Mouse (Mus musculus) layer of hippocampus, adult 18-20 months (tissue): ENCODE measurements around the gene Kcnh7. TPM values are rescaled to one million over a fixed set of nuclear protein-coding genes. Genes with fewer than 3 reads are reported as not detected.

Experiments
- DNase-seq, 2 experiments: peaks; one replicate each; pipeline ENCODE4 v3.0.0; 2022; ENCODE audit warnings: low spot score in 2 of 2
- total RNA-seq, 2 experiments: library from RNA; stranded (reverse); gene quantifications; 2 replicates each; pipeline ENCODE4 v1.2.3; 2021

The Kcnh7 gene
- total RNA-seq, 2 experiments from 2014 or later: 31.3 to 35.0 TPM

DNA sequence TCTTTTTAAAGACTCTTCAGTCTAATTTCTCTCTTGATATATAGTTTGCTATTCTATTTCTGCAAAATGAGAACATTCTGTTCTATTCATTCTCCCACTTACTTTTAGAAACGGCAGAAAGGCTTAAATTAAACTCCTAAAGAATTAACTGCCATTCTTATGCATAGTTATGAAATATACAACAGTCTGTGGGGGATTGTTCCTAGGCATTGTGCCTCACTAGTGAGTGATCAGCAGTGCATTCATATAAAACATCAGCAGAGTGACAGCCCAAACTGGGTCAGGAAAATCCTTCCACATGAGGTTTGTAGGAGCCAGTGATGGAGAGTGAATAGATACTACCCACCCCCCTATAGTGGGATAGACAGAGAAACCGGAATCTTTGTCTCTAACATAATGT lies 200.2 kb downstream of the Kcnh7 start:
- DNase-seq: no peak

DNA sequence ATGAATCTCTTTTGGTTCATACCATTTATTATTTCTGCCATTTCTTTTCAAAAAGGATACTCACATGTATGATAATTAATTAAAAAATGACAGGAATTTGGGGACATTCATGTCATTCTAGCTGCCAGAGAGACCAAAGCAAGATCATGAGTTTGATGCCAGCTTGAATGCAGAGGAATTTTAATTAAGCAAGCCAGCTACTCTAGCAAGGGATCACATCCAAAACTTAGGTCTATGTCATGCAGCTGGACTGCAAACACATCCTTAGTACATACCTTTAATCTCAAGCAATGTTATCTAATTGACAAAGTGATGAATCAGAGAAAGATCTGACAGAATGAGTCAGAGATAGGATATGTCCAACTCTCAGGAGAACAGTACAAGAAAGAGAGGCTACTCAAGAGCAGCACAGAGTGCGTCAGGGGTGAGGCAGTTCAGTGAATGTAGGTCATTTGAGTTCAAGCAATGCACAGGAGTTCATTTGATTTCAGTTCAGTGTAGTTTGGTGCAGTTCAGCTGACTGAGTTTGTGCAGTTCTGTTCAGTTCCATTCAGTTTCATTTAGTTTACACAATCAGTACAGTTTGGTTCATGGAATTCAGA lies 248.7 kb downstream of the Kcnh7 start:
- no peak for DNase-seq

DNA sequence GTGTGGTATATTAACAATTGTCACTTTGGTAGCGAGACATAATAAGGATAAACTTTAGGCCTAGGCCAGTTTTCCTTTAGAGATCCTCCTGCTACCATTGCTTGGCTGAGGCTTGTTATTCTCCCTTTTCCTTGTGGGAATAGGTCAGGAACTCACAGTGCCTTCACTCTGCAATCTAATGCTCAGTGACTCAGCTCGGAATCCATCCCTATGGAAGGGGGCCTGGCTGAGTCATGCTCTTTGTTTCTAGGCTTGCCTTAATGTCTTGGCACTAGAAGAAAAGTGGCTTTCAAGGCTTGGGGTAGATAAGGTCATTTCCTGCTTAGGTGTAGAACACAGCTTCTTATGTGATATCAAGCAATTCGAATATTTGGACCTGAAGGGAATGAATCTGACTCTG lies 255.6 kb downstream of the Kcnh7 start:
- no peak for DNase-seq

DNA sequence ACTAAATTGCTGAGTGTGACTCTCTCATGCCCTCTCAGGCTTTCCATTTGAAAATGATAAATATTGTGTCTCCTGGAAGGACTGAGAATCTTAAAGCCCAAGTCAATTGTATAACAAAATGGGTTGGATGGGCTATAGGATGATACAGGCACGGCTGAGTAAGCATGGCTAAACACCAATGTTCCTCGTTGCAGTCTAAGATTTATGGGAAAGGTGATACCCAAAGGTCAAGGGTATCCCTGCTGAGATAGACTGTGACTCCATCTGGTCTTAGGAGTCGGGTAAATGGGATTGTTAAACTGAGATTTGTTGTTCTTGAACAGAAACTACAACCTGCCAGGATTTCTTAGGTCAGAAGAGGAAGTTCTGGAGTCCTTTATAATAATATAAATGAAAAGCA lies 256.0 kb downstream of the Kcnh7 start:
- DNase-seq: no peak

DNA sequence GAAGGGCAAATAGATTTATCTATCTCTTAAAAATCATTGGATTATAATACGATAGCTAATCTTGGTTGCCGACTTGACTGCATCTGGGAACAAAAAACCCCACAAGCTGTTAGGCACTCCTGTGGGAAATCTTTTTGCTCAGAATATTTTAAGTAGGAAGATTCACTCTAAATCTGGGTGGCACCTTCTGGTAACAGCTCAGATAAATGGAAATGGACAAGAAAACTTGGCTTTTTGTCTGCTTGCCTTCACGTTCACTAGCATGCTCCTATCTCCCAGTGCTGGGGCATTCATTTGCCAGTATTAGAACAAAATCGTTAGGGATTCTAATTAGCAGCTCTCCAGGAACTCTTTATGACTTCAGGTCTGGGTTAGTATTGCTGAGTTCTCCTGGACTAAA lies 260.3 kb downstream of the Kcnh7 start:
- peak; percentile 2 to 49 for DNase-seq

DNA sequence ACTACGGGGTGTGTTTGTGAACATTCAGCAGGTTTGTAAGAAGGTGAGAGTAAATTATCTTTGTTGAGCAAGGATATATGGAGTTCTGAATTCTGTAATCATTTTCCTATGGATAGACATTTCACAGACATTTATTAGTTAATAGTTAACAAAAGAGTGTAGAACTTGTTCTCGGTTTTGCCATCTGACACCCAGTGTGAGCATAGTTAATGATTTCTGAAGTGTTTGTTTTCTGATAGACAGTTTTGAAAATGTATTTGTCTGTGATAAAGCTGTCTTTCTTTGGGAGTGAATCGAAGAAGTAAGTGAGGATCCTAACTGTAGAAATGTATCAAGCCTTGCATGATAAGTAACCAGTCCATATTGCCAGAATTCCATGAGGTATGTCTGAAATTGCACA lies 276.4 kb downstream of the Kcnh7 start:
- no peak for DNase-seq

DNA sequence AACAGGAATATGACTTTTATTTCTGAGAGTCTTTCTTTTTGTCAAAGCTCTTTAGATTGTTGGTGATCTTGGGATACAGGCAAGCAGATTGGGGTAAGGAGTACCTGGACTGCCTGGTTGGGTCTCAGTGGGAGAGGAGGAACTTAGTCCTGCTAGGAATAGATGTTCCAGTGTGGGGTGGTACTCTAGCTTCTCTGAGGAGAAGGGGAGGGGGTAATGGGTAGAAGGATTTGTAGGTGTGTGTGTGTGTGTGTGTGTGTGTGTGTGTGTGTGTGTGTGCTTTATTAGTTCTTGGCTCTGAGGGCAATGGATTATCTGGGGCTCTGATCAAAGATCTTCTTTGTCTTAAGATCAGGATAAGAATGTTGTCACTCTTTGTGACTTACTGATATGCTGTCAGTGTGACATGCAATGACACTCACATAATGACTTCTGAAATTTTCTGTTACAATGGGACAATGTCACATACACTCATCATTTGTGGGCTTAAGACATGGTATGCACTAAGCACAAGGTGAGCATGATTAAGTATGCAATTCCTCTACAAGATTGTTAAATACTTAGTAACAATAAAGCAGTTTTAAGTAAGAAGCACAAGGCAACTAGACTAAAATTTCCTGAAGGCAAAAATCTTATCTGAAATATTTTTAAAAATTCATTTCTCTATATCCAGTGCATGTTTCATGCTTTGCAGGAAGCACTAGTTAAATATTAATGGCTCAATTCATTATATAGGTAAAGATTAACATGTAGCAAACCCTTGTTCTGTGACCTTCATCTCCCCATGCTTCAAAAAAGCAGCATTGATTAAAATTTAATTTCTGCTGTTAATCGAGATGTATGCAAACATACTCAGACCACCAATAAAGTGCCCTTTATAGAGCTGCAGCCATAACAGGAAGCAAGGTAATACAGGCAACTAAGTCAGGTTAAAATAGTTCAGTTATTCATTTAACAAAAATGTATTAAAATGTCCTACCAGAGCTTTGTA lies 281.4 kb downstream of the Kcnh7 start:
- no peak for DNase-seq

DNA sequence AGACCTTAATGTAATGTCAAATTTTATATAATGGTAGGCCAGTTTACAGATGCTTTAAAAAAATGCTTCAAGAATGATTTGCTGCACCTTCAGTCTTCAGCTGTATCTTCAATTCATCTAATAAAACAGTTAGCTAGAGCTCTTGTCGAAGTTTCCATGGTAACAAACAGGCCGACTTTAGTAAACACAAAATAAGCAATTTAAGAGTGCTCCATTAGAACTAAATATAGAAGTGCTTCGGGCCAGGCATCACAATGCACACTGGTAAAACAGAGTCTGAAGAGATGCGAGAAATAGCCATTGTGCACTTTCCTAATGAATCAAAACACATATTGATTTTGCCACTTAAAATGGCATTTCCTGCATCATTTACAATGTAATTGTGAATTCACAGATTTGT lies 305.3 kb downstream of the Kcnh7 start:
- DNase-seq: no peak

DNA sequence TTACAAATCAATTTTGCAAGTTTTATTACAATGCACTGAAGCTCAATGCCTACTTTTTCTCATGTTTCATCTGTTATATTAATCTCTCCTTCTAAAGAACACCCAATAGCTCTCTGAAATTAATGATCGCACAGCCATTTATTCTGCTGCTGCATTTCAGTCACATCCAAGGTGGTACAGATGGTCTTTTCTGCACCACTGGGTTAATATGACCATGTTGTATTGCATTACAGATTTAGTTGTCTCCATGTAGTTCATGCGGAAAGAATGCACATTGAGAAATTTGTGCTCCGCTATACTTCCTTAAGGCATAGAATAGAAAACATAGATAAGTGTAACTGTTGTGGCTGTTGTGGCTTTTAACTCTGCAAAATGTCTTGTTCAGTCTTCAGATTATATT lies 328.7 kb downstream of the Kcnh7 start:
- no peak for DNase-seq

DNA sequence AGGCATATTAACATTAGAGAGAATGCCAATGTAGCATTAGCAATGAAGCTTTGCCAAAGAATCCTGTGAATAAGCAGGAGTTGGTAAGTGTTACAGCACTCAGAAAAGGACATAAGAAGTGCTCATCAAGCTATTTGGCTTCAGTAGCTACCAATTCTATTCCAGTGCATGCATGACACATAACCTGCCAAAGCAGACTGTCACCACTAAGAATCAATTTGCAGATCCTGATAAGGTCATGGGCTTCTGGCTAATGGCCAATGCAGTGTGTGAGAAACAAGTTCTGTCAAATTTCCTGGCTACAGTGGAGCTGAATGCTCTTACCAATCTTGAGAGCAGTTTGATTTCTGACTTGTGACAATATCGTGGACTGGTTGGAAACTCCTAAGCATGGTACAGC lies 341.5 kb downstream of the Kcnh7 start:
- DNase-seq: no peak

DNA sequence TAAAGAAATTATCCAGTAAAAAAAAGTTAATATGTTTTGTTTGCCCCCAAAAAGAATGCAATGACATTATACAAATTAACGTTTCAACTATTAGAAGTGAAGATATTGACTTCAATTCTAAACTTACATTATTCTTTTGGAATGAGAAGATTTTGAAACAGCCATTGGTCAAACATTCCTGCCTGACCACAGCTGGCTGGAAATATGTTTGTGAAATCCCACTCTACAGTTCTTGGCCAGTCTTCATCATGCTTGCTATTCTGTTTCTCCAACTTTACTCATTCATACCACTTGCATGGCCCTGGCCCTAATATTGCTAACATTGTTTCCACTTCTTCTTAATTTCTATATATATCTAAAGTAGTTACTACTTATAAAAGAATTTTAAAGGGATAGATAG lies 349.8 kb downstream of the Kcnh7 start:
- DNase-seq: no peak

DNA sequence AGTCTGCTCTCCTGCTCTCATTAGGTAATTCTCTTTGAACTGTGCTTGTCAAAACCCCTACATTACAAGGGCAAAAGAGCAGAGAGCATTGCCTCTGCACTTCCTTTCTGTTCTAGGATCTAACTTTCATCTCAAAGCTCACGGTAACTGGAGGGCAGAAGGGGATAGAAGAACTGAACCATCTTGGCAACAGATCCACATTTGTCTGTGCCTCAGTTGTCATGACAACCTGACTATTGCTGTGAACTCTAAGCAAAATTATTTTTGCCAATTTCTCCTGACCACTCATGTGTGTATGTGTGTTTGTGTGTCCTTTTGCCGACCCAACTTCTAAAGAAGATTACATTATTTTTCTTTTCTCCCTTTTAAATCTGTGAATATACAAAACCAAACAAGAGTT lies 364.9 kb downstream of the Kcnh7 start:
- DNase-seq: peak in 1 of 2 experiments; percentile 11

DNA sequence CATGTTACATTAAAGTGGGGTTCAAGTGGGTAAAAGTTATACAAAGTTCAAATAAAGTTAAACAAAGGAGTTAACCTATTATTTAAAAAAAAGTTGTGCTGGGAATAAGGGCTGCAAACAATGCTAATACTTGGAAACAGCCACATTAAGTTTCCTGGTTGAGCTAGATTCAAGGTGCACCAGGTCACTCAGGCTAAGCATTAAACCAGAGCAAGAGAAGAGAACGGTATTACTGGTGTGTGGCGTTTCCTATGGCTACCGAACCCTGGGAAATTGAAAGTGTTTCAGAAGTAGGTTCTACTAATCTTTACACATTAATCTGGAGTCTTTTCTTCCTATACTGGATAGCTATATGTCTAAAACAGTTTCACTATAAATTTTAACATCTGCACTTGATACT lies 368.1 kb downstream of the Kcnh7 start:
- DNase-seq: no peak

DNA sequence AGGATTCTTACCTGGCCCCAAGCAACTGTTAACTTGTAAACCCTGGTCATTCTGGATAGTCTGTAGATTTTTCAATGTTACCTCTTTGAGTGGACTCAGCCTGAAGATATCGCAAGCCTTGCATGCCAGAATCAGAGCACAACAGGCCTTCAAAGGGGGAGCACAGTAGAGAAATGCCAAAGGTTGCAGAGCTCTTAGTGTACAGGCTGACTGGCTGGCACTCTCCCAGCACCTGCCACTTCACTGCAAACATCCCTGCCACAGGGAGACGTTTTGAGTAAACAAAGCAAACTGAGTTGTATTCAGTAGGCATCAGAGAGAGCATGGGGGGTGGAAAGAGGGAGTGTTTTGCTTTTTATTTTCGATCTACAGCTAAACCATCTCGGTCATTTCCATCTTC lies 375.3 kb downstream of the Kcnh7 start:
- DNase-seq: peak in 1 of 2 experiments; percentile 14

DNA sequence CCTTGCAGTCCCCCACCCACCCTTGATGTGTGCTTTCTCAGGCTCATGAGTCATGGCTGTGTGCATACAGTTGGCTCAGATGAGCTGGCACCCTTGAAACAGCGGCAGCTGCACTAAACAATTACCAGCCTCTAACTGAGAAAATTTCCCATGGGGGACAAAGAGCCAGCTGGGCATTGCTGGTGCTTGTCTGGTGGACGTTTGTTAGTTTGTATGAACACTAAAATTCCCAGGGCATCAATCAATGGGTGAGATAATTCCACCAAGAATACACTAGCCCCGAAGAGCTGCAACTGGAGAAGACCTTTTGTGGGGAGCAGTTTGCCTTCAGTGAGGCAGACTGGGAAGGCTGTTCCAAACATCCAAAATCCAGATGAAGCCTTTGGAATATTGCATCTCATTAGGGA lies 376.6 kb downstream of the Kcnh7 start:
- peak; percentile 58 to 77 for DNase-seq

DNA sequence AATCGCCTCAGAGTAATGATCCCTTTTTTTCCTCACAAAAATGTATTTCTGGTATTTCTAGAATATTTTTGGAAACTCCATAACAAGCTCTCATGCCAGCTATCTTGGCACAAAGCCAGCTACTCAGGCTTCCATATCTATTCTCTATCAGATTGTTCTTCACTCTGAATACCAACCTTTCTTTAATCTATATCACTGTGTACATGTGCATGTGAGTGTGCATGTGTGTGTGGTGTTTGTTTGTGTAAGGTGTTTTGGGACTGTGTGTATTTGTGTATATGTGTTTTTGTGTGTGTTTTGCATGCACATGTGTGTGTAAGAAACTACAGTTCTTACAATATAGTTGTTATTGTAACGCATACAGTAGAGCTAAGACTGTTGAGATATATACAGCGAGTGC lies 377.2 kb downstream of the Kcnh7 start:
- DNase-seq: peak in 1 of 2 experiments; percentile 13

DNA sequence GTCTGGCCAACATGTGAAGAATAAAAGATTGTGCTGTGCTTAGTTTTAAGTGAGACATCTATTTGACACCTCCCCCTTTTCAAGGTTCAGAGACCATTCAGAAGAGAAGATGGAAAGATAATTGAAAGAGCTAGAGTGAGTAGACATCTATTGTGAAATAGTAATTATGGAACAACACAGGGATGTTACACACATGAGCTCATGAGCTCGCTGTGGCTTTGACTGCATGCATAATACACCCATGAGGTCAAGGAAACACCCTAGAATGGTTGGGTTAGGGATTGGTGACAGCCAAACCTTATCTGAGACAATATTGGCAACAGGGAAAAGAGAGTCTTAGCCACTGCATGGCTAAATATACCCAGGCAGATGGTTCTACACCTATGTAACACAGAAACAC lies 380.1 kb downstream of the Kcnh7 start:
- no peak for DNase-seq

DNA sequence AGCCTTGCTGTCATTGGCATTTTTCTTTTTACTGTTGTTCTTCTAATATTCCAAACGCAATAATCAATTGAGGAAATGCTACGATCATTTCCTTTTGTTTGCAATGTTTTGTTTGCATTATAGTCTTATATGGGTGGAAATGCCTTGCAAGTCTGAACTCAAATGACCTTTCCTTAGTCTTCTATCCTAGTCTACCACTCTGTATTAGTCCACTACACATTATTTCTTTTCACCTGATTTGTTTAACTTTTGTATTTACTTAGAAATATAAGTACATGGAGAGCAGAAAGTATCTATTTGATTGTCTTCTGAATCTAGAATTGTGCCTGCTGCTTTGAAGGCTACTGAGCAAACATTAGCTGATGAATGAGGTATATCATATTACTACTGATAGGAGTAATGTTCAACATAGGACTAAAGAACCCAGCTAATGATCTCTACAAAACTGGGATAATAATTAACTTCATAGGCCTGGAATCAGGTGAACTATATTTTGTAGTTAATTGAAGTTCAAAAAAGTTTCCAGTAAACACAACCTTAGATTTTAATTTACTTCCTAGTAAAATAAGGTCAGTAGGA lies 399.5 kb downstream of the Kcnh7 start:
- DNase-seq: no peak

DNA sequence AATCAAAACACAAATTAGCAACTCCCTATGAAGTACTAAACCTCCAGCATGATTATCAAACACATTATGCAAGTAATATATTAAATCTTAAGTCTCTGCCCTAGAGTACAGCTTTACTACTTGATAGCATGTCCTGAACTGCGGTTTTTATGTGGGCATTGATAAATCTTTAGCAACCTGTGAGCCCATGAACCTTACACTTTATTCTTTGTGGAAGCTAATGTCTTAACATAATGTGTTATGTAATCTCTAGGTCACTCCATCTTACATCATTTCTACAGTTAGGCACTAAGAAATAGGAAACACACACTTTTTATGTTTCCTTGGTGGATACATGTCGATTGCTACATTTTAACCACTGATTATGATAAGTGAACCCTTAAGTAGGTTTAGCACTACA lies 437.8 kb downstream of the Kcnh7 start:
- no peak for DNase-seq

DNA sequence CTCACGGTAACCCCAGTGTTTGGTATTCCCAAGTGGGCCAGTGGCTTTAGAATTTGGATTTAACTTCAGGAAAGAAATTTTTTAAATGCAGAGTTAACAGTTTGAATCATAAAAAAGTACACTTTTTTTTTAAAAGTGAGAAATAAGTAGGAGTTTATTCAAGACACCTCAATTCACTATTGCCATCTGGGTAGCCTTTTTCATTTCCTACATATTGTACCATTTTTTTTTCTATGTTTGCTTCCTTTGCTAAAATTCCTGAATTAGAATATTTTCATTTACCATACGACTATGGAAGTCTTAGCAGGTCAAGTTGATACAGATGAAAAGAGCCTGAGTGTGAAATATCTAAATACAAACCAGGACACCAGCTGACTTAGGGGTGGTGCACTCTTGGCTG lies 441.0 kb downstream of the Kcnh7 start:
- no peak for DNase-seq

DNA sequence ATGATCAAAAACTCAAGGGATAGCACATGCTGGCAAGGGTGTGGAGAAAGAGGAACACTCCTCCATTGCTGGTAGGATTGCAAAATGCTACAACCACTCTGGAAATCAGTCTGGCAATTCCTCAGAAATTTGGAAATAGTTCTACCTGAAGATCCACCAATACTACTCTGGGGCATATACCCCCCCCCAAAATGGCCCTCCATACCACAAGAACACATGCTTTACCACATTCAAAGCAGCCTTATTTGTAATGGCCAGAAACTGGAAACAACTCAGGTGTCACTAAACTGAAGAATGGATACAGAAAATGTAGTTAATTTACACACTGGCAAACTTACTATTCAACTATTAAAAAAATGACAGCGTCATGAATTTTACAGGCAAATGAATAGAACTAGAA lies 453.4 kb downstream of the Kcnh7 start:
- no peak for DNase-seq

DNA sequence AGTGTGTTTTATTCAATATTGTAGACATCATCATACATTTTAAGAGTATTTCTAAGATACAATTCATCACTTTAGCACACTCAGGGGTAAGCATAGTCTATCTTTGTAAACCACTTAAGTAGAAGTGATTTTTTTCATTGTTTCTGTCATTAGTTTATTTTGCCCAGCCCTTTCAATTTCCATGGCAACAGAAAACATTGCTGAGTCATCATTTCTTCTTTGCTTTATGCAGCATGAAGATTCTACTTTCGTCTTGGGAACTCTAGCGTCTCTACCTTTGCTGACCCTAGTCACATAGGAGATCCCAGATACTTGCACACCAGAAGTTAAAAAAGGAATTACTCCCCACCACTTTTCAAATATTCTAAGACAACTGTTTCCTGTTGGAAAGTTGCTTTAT lies 456.4 kb downstream of the Kcnh7 start:
- DNase-seq: no peak
